Mouse (Mus musculus) C2C12 (cell line): Measurements from ENCODE around the gene Cyb5rl.

Source experiments
- CTCF ChIP-seq: IDR thresholded peaks from one replicate; pipeline ENCODE4 v1.5.1; 2011; ENCODE audit not compliant: control insufficient read depth, insufficient read depth, insufficient read length
- MYOG ChIP-seq: IDR thresholded peaks from one replicate; pipeline ENCODE4 v1.6.1; 2011; ENCODE audit not compliant: control insufficient read depth, insufficient read length; ENCODE audit errors: extremely low read depth

DNA sequence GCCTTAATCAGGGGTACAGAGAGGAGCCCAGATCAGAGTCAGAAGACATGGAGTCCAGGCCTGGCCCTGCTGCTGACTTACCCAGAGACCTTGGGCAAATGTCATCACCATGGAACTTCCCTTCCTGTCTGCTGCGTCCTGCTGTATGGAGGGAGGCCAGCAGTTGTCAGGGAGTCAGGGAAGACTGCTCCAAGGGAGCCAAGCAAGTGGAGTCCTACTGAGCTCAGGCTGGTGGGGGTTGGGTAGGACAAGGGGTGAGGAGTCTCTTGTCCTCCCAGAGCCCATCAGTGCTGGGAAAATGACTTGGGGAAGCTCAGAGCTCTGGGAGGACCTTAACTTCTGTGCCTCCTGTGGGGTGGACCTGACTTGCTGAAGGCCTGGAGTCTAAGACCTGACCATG, 17.6 kb downstream of the Cyb5rl start:
- TF ChIP-seq CTCF (no peak), MYOG (no peak)
